Mouse (Mus musculus) midbrain, postnatal 0 days (tissue): ENCODE measurements around the gene Usp51. TPM values are rescaled to one million over a fixed set of nuclear protein-coding genes. Genes with fewer than 3 reads are reported as not detected.

Experiments
- polyA plus RNA-seq: library from polyadenylated mRNA; unstranded; fragments of >200 nt; fragmentation: Nextera tagmentation; extraction: Ambion mirVana; gene quantifications from 2 replicates; pipeline ENCODE4 v1.2.1, GENCODE M21; 2015
- total RNA-seq: library from RNA; depleted of rRNA; stranded (reverse); fragments of >200 nt; gene quantifications from 2 replicates; pipeline ENCODE4 v1.2.3, GENCODE M21; 2014; rRNA removed

The Usp51 gene
- total and polyA plus RNA-seq, 2 experiments from 2014 or later, result 3.9 to 5.4 TPM

Other genes with a start within 250 kb of the Usp51 start
- gene Shroom2, start 237.0 kb upstream of the Usp51 start, total RNA-seq, result 336 and 376 TPM in 2 replicates
- gene Shroom2, start 237.0 kb upstream of the Usp51 start, polyA plus RNA-seq, result 143 and 148 TPM in 2 replicates
- gene Gpr143, start 224.5 kb upstream of the Usp51 start, total RNA-seq, result 0.38 TPM in 1 of 2 replicates, not detected in the other
- gene Gpr143, start 224.5 kb upstream of the Usp51 start, polyA plus RNA-seq, result 0.16 and 0.17 TPM in 2 replicates
- gene Mageh1, start 31.1 kb downstream of the Usp51 start, total RNA-seq, result 97.4 and 116 TPM in 2 replicates
- gene Mageh1, start 31.1 kb downstream of the Usp51 start, polyA plus RNA-seq, result 151 and 155 TPM in 2 replicates
- gene Foxr2, start 112.3 kb downstream of the Usp51 start, total RNA-seq, result 1.3 and 1.7 TPM in 2 replicates
- gene Foxr2, start 112.3 kb downstream of the Usp51 start, polyA plus RNA-seq, result 1.5 and 1.6 TPM in 2 replicates
- 76.0 and 78.9 TPM in 2 replicates for gene Rragb, start 133.5 kb downstream of the Usp51 start, total RNA-seq
- gene Rragb, start 133.5 kb downstream of the Usp51 start, polyA plus RNA-seq, result 10.8 and 13.9 TPM in 2 replicates
- 21.0 and 26.2 TPM in 2 replicates for gene Klf8, start 231.0 kb downstream of the Usp51 start, total RNA-seq
- 4.7 and 5.3 TPM in 2 replicates for gene Klf8, start 231.0 kb downstream of the Usp51 start, polyA plus RNA-seq